Comparison of ENCODE assay signal across 13 mouse cellular contexts in the genomic region with DNA sequence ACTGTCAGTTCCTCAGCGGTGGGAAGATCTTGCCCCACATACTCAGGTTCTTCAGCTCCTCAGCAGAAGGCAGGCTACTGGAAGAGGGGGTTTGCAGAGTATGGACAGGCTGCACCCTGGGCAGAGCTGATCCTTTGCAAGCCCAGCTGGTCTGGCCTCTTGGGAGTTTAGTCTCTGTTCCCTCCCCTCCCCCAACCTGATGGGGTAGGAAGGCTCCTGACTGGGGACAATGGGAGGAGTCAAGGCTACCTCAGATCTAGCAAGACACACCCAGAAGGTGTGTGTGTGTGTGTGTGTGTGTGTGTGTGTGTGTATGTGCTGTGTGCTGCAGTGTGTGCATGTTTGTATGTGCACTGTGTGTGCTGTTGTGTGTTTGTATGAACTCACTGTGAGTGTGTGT. TPM values are rescaled to one million over a fixed set of nuclear protein-coding genes. Genes with fewer than 3 reads are reported as not detected.
DNase-seq lines count a peak whose midpoint lies in the region; ATAC-seq and TF ChIP-seq lines count a peak whose summit lies in the region.
"Had no signal": no experiment of that assay in that cellular context is flagged by ENCODE, and none has a peak within 500 bp of the region (broad histone marks: within the 10 kb centered on the region; RNA-seq: fewer than 3 reads in every experiment).

No protein-coding gene starts in this region.

- H3K9ac ChIP-seq in lung, postnatal 0 days (replicated peaks; ENCODE audit: low read depth): no peak overlapping the region
- H3K9ac ChIP-seq in stomach, embryonic 16.5 days (ENCODE audit: low read length): peak overlapping the region; percentile 64

- no peak for TF ChIP-seq CTCF in lung, postnatal 0 days (IDR thresholded peaks at IDR 0.05)

- H3K27ac ChIP-seq in lung, postnatal 0 days (ENCODE audit: low read length): no peak overlapping the region
- peak overlapping the region; percentile 82 for H3K27ac ChIP-seq in limb, embryonic 10.5 days
- peak overlapping the region; percentile 75 for H3K27ac ChIP-seq in stomach, embryonic 16.5 days (ENCODE audit: low read length)
- H3K27ac ChIP-seq: left cerebral cortex, adult 2 months had no signal

- no peak overlapping the region for H3K4me3 ChIP-seq in lung, postnatal 0 days (ENCODE audit: low read depth, low read length)
- H3K4me3 ChIP-seq in limb, embryonic 10.5 days: peak overlapping the region; percentile 32
- H3K4me3 ChIP-seq in stomach, embryonic 16.5 days (replicated peaks; ENCODE audit: low read length): no peak overlapping the region
- H3K4me3 ChIP-seq: left cerebral cortex, adult 2 months; megakaryocyte, embryonic 14.5 days had no signal

- no peak for TF ChIP-seq EP300 in lung, postnatal 0 days (IDR thresholded peaks at IDR 0.05)

- peaks cover 4% of the 10 kb centered on the region; the same call in 1 of the 2 replicates for H3K4me1 ChIP-seq in lung, postnatal 0 days (ENCODE audit: insufficient read depth, low read depth, low read length)
- H3K4me1 ChIP-seq in limb, embryonic 10.5 days: peaks cover 72% of the 10 kb centered on the region
- peaks cover 30% of the 10 kb centered on the region for H3K4me1 ChIP-seq in stomach, embryonic 16.5 days (ENCODE audit: control insufficient read depth, insufficient read depth, low read length)
- H3K4me1 ChIP-seq: megakaryocyte, embryonic 14.5 days had no signal

- no peaks in the 10 kb centered on the region for H3K9me3 ChIP-seq in lung, postnatal 0 days (ENCODE audit: low read length)
- no peaks in the 10 kb centered on the region for H3K9me3 ChIP-seq in limb, embryonic 10.5 days (replicated peaks)
- H3K9me3 ChIP-seq in stomach, embryonic 16.5 days (replicated peaks; ENCODE audit: control insufficient read depth, low read length): no peaks in the 10 kb centered on the region
- H3K9me3 ChIP-seq: megakaryocyte, embryonic 14.5 days had no signal

- no peaks in the 10 kb centered on the region for H3K36me3 ChIP-seq in lung, postnatal 0 days (ENCODE audit: insufficient read depth, low read length)
- H3K36me3 ChIP-seq in limb, embryonic 10.5 days: no peaks in the 10 kb centered on the region
- no peaks in the 10 kb centered on the region for H3K36me3 ChIP-seq in stomach, embryonic 16.5 days (ENCODE audit: control insufficient read depth, insufficient read depth, low read length)

- DNase-seq in lung, postnatal 0 days (ENCODE audit: low spot score): peak; percentile 35
- DNase-seq in lung, postnatal 14 days: no peak
- peak; percentile 59 for DNase-seq in embryo, embryonic 10.5 days (ENCODE audit: low spot score)
- no peak for DNase-seq in limb, embryonic 10.5 days (ENCODE audit: low spot score)
- no peak for DNase-seq in left cerebral cortex, postnatal 14 days (ENCODE audit: low spot score in 2 of 2)
- DNase-seq in thymus, postnatal 10 days (ENCODE audit: low spot score in 2 of 2): no peak
- DNase-seq: heart, postnatal 36 days; right cerebral cortex, postnatal 14 days; thymus, postnatal 25 days had no signal

- peak; percentile 32; the same call in 1 of the 2 replicates for ATAC-seq in lung, postnatal 0 days
- peak; percentile 19; the same call in 1 of the 2 replicates for ATAC-seq in stomach, embryonic 16.5 days (ENCODE audit: insufficient read depth, low FRiP score)
- ATAC-seq: Patski had no signal

- 9% methylated on average over 1 of the region's 1 CpGs for WGBS in lung, postnatal 0 days
- 25% methylated on average over 1 of the region's 1 CpGs for WGBS in limb, embryonic 10.5 days
- WGBS in stomach, embryonic 16.5 days: 14% methylated on average over 1 of the region's 1 CpGs

- intact Hi-C loops in left cerebral cortex, postnatal 14 days (cut with DNase I): no loop called here

- H3K4me2 ChIP-seq in lung, postnatal 0 days (replicated peaks; ENCODE audit: low read depth, low read length): no peak overlapping the region
- H3K4me2 ChIP-seq in stomach, embryonic 16.5 days (ENCODE audit: low read depth, low read length): no peak overlapping the region

- no peaks in the 10 kb centered on the region for H3K27me3 ChIP-seq in lung, postnatal 0 days (replicated peaks; ENCODE audit: insufficient read depth, low read length)
- H3K27me3 ChIP-seq in limb, embryonic 10.5 days (ENCODE audit: low read depth, poor library complexity, severe bottlenecking): peaks cover 20% of the 10 kb centered on the region; the same call in 1 of the 2 replicates
- H3K27me3 ChIP-seq in stomach, embryonic 16.5 days (ENCODE audit: control insufficient read depth, insufficient read depth, low read length): no peaks in the 10 kb centered on the region
- H3K27me3 ChIP-seq: Patski had no signal

RNA-seq across cellular contexts. Expression of a gene that starts 29.2 kb away (rescaled TPM):
- 0.79 and 0.83 TPM in 2 replicates for polyA plus RNA-seq in lung, postnatal 0 days (2015; fragmentation: Nextera tagmentation; extraction: Ambion mirVana)
- polyA plus RNA-seq in limb, embryonic 10.5 days (2016; fragmentation: Nextera tagmentation; extraction: Ambion mirVana): 0.14 and 0.29 TPM in 2 replicates
- 3.0 and 3.5 TPM in 2 replicates for polyA plus RNA-seq in stomach, embryonic 16.5 days (2015; fragmentation: Nextera tagmentation; extraction: Ambion mirVana)
- 1 to 10 TPM; 5.4 to 5.5 TPM for total RNA-seq in left cerebral cortex, postnatal 14 days (2021)

RNA-seq across cellular contexts. Expression of a gene that starts 37.8 kb away (rescaled TPM):
- polyA plus RNA-seq in lung, postnatal 0 days (2015; fragmentation: Nextera tagmentation; extraction: Ambion mirVana): 9.7 and 10.3 TPM in 2 replicates
- 4.6 and 5.6 TPM in 2 replicates for polyA plus RNA-seq in limb, embryonic 10.5 days (2016; fragmentation: Nextera tagmentation; extraction: Ambion mirVana)
- polyA plus RNA-seq in stomach, embryonic 16.5 days (2015; fragmentation: Nextera tagmentation; extraction: Ambion mirVana): 9.5 and 12.1 TPM in 2 replicates
- total RNA-seq in left cerebral cortex, postnatal 14 days (2021): 1 to 10 TPM; 2.2 to 2.7 TPM

RNA-seq across cellular contexts. Expression of a gene that starts 59.7 kb away (rescaled TPM):
- polyA plus RNA-seq in lung, postnatal 0 days (2015; fragmentation: Nextera tagmentation; extraction: Ambion mirVana): 0.07 and 0.11 TPM in 2 replicates
- polyA plus RNA-seq in limb, embryonic 10.5 days (2016; fragmentation: Nextera tagmentation; extraction: Ambion mirVana): 0.13 and 0.19 TPM in 2 replicates
- 0.17 TPM in 1 of 2 replicates, not detected in the other for polyA plus RNA-seq in stomach, embryonic 16.5 days (2015; fragmentation: Nextera tagmentation; extraction: Ambion mirVana)
- total RNA-seq in left cerebral cortex, postnatal 14 days (2021): not detected
- total RNA-seq: heart, postnatal 36 days had no signal

Comparison
In these comparisons a context has a peak if more than half of its experiments do, and no peak if none do; other contexts are left out.
1. DNase-seq: peak in lung, postnatal 0 days (single experiment) and embryo, embryonic 10.5 days (single experiment); none in lung, postnatal 14 days (single experiment), limb, embryonic 10.5 days (single experiment), left cerebral cortex, postnatal 14 days (0 of 2) and thymus, postnatal 10 days (0 of 2).